Mouse (Mus musculus): ENCODE results near the gene Tac1.
"Not testable (repeated sequence)": the region's sequence is repeated elsewhere in the genome, so short reads cannot be mapped to it uniquely, and the experiment has no call there.

DNA sequence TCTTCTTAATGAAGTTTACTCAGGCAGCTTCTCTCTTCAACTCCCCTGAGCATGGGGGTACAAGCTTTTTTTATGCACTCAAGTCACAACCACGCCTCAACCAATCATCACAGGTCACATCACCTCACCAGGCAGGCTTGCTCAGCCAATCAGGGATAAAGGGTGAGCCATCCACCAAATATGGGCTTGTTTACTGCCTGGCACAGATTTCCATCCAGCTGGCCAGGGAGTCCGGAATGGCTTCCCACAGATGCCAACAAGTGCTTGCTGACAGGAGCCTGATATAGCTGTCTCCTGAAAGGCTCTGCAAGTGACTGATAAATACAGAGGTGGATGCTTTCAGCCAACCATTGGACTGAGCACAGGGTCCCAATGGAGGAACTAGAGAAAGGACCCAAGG lies 11.2 kb upstream of the Tac1 start:
- TF ChIP-seq CTCF (IDR thresholded peaks at IDR 0.05; ENCODE audit: borderline replicate concordance, control insufficient read depth, extremely low read depth, insufficient read depth, low read length, poor library complexity); POLR2A (IDR thresholded peaks at IDR 0.05; ENCODE audit: control insufficient read depth, extremely low read depth, insufficient read depth, low read length, poor library complexity): not testable (repeated sequence)

Data from thymus, adult 2 months (tissue).